7 mouse cellular contexts compared by ENCODE assay signal in genomic region chr8:118850381-118850780, GRCm38 (mm10).
DNase-seq lines count a peak whose midpoint lies in the region; ATAC-seq and TF ChIP-seq lines count a peak whose summit lies in the region.

No protein-coding gene starts in this region.

- H3K27me3 ChIP-seq in lung, postnatal 0 days (replicated peaks; ENCODE audit: insufficient read depth, low read length), result no peaks in the 10 kb centered on the region

- ATAC-seq in lung, postnatal 0 days, result no peak

- no peaks in the 10 kb centered on the region for H3K4me1 ChIP-seq in lung, postnatal 0 days (ENCODE audit: insufficient read depth, low read depth, low read length)

- peak; percentile 92 for TF ChIP-seq CTCF in lung, postnatal 0 days (IDR thresholded peaks at IDR 0.05)

- H3K4me3 ChIP-seq in lung, postnatal 0 days (ENCODE audit: low read depth, low read length), result no peak overlapping the region

- TF ChIP-seq EP300 in lung, postnatal 0 days (IDR thresholded peaks at IDR 0.05), result no peak

- no peak overlapping the region for H3K4me2 ChIP-seq in lung, postnatal 0 days (replicated peaks; ENCODE audit: low read depth, low read length)

- WGBS in lung, postnatal 0 days, result 18% methylated on average over 6 of the region's 6 CpGs

- no peak overlapping the region for H3K27ac ChIP-seq in lung, postnatal 0 days (ENCODE audit: low read length)

- H3K9ac ChIP-seq in lung, postnatal 0 days (replicated peaks; ENCODE audit: low read depth), result no peak overlapping the region

- no peaks in the 10 kb centered on the region for H3K36me3 ChIP-seq in lung, postnatal 0 days (ENCODE audit: insufficient read depth, low read length)

- peak; percentile 9 for DNase-seq in CD4-positive helper T cell, adult 2 months (ENCODE audit: low read depth, low spot score)
- peak; percentile 90 for DNase-seq in R1 (ENCODE audit: low read depth, low spot score)
- peak; percentile 87 for DNase-seq in embryo, embryonic 10 days (ENCODE audit: low spot score)
- DNase-seq in gastrocnemius, postnatal 36 days, result peak; percentile 42 to 59
- peak; percentile 66 to 82 for DNase-seq in layer of hippocampus, adult 18-20 months (ENCODE audit: low spot score in 2 of 2)
- peak; percentile 44 for DNase-seq in lung, postnatal 0 days (ENCODE audit: low spot score)
- DNase-seq in spleen, postnatal 10 days (ENCODE audit: low spot score in 2 of 2), result peak; percentile 21 to 57

- no peaks in the 10 kb centered on the region for H3K9me3 ChIP-seq in lung, postnatal 0 days (ENCODE audit: low read length)

- intact Hi-C loops in gastrocnemius, postnatal 36 days (cut with DNase I), result loop anchor here (5.0 kb wide), 2 partner anchors 498 to 918 kb away; no protein-coding TSS in a partner anchor

Comparison
In these comparisons a context has a peak if more than half of its experiments do, and no peak if none do; other contexts are left out.
1. DNase-seq: peak in every context shown above with its lines; median percentile 90 in R1; 87 in embryo, embryonic 10 days; 74 in layer of hippocampus, adult 18-20 months; 50 in gastrocnemius, postnatal 36 days; 44 in lung, postnatal 0 days; 39 in spleen, postnatal 10 days; 9 in CD4-positive helper T cell, adult 2 months.